Mouse (Mus musculus): ENCODE measurements around the gene Slc31a1.

Gene Slc31a1

GRCm38 (mm10) chr4:62366291-62366690, 5.8 kb downstream of the Slc31a1 start:
- no peak for DNase-seq

DNA sequence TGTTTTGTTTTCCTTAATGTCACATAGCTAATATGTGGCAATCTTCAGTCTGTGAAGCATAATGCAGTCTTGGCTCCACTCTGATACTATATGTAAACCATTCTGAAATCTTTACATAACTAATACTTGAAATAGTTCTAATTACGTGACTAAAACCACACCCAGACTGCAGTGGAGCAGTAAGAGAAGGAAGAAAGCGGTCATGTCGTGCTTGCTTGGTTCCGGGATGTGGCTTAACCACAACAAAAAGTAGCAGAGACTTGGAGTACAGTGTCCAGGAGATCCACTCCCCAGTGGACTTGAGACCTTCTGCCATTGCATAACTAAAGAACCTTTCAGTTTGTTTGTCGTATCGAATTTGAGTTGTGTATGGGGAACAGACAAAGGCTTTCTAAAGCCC, 7.1 kb downstream of the Slc31a1 start:
- DNase-seq: peak; percentile 68

- no peak for DNase-seq
Observed at GRCm38 (mm10) chr4:62369091-62369490, 8.6 kb downstream of the Slc31a1 start.

GRCm38 (mm10) chr4:62372410-62372809, 11.9 kb downstream of the Slc31a1 start:
- DNase-seq: no peak

GRCm38 (mm10) chr4:62372818-62373520, 12.4 kb downstream of the Slc31a1 start:
- no peak for DNase-seq

DNA sequence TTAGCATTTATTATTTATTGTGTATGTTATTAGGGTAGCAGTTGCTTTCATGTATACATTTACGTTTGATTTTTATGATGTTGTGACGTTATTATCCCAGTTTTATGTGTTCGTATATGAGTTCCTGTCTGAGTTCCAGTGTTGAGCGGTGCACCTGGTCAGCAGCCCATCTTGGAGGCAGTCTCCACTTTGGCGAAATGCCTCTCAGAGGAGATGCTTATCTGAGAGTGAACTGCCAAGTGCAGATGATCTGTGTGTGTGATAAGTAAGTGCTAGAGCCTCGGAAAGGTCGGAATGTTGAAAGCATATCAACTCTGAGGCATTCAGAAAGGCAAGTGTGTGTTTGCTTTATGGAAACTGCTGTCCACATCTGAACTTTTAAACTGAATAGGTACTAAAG, 13.1 kb downstream of the Slc31a1 start:
- DNase-seq: peak; percentile 35

- peak; percentile 32 for DNase-seq
Observed at GRCm38 (mm10) chr4:62374342-62374741, 13.8 kb downstream of the Slc31a1 start.

GRCm38 (mm10) chr4:62376123-62376522, 15.6 kb downstream of the Slc31a1 start:
- no peak for DNase-seq

- DNase-seq: no peak
Observed at GRCm38 (mm10) chr4:62379724-62380381, 19.3 kb downstream of the Slc31a1 start.

DNA sequence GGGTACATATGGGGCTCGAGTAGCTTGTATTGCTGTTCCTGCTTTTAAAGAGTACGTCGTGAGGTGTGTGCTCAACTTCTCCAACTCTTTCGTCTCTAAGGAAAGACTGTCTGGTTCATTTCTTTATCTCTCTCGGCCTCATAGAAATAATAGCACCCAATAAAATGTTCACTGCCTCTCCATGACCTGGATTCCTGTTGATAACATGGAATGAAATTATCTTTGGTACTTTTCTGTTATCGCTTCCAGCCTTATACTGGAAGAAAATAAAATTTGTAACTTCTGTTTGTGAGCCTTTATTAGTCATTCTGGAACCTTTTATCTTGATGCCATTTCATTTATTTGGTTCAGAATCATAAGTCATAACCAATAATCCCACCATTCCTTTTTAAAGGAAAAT, 22.7 kb downstream of the Slc31a1 start:
- no peak for DNase-seq

GRCm38 (mm10) chr4:62383752-62384151, 23.2 kb downstream of the Slc31a1 start:
- no peak for DNase-seq

- no peak for DNase-seq
Observed at GRCm38 (mm10) chr4:62384159-62384558, 23.6 kb downstream of the Slc31a1 start.

- DNase-seq: no peak
Observed at GRCm38 (mm10) chr4:62385439-62385838, 24.9 kb downstream of the Slc31a1 start.

GRCm38 (mm10) chr4:62389592-62390512, 29.3 kb downstream of the Slc31a1 start:
- DNase-seq: peak; percentile 59

- no peak for DNase-seq
Observed at GRCm38 (mm10) chr4:62391892-62392291, 31.4 kb downstream of the Slc31a1 start.

- peak; percentile 31 for DNase-seq
Observed at GRCm38 (mm10) chr4:62393459-62393858, 32.9 kb downstream of the Slc31a1 start.

GRCm38 (mm10) chr4:62395806-62396205, 35.3 kb downstream of the Slc31a1 start:
- no peak for DNase-seq

DNA sequence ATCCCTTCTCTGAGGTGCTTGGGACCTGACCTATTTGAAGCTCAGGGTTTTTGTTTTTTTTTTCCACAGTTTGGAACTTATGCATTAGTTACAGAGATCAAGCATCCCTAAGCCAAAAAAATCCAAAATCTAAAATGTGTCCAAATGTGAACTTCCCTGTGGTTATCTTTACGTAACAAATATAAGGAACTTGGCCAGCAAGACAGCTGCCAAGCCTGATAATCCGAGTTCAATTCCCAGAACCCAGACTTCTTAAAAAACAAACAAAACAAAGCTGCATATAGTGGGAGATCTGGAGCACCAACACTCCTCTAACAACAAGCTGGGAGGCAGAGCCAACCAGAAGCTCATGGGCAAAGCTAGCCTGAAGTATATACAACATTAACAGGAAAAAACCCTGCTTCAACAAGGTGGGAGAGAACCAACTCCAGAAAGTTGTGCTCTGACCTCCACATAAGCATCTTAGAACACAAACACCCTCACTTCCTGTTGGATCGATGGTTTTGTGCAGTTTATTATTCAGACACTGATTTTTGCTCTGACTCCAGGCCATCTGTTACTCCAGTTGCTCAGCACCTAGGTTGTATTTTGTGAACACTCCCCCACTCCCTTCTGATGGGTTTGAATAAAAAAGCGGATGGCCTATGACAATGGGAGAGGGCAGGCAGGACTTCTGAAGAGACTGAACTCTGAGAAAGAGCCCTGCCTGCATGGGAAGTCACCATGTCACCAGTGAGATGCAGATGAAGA, 37.3 kb downstream of the Slc31a1 start:
- no peak for DNase-seq

DNA sequence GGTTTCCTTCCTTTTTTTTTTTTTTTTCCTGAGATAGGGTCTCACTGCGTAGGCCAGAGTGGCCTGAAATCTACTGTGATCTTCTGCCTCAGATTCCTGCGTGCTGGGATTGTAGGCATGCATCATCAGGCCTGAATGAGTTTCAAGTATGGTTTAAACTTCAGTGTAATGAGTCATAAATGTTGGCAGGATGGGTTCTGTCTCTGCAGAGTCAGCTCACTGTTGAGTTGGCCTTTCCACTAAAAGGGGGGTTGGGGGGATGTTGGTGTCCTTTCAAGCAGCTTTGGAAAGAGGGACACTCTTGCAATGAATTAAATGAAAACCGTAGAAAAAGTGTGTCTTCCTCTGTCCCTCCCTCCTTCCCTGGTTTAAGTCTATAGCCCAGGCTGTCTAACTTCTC, 38.4 kb downstream of the Slc31a1 start:
- DNase-seq: no peak

- no peak for DNase-seq
Observed at GRCm38 (mm10) chr4:62406133-62406532, 45.6 kb downstream of the Slc31a1 start.

DNA sequence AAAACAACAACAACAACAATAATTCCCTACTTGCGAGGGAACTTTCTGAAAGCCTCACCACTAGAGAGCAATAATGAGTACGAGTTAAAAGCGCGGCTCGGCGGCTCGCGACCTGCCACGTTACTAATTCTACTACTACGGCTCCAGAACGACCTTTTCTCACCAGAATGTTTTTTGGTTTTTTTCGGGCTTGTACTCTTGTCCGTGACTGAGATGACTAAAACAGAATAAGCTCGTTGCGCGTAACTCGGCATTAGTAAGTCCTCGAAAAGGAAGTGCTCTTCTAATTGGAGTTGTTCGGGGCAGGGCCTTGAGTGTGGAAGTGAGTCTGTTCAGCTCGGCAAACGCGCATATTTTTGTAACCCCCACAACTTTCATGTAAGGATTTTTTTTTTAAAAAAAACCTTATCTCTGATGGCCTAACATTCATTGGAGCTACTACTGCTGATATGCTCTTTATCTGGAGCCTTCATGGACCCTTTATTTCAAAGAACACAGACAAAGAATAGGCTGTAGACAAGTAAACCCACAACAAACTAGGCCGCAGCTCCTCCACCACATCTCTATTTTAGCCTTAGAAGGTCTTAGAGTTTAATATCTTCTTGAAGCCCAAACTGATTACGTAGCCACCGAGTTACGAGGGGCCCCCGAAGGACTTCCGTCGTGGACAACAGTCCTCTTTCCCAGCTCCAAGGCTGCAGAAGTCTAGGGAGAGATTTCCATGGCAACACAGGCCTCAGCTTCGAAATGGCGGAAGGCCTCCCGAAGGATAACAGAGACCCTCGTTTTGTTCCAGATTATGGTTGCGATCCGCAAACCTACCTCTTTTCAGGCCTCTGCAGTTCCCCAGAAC, 47.4 kb downstream of the Slc31a1 start:
- DNase-seq: peak; percentile 76

Measured in kidney, adult 9 months (tissue).